Mouse (Mus musculus) lung, adult 2 months (tissue): ENCODE measurements at regions not wholly inside any gene's neighbourhood (a gene's known extent, or its start where the extent isn't known, plus 50 kb on each side); places are given as distances from the start of the nearest gene placed in this dataset.

ENCODE experiments used
- CTCF ChIP-seq: fragments of 200-500 bp; IDR thresholded peaks from 2 replicates; pipeline ENCODE4 v1.5.1; 2011; ENCODE audit warnings: mild to moderate bottlenecking, low read length, control low read depth; ENCODE audit not compliant: insufficient read depth
- POLR2A ChIP-seq: fragments of 200-500 bp; IDR thresholded peaks from 2 replicates; pipeline ENCODE4 v1.6.1; 2011; ENCODE audit warnings: low read depth, mild to moderate bottlenecking, control low read depth, low read length, borderline replicate concordance; ENCODE audit errors: extremely low read depth

DNA sequence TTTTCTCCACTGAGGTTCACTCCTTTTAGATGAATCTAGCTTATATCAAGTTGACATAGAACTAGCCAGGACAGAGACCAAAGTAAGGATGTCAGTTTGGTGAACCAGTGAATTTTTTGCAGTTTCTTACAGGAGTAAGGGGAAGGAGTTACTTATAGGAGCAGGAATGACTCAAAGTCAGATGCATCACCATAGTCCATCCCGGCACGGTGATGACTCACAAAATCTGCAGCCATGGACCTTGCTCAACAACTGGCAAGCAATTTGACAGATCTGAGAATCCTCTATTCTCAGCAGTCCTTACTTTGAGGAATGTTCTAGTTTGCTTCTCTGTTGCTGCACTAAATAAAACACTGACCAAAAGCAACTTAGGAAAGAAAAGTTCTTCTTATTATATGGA lies 341.7 kb upstream of the Castor2 start:
- TF ChIP-seq POLR2A (no peak), CTCF (no peak)
